Mouse (Mus musculus): Measurements from ENCODE around the gene Leprot.
A peak's percentile ranks its signal among the peaks of the same experiment; 100 is the strongest.

Gene Leprot

GRCm38 (mm10) chr4:101647196-101647905, at the start of gene Leprot:
Gene Leprot (plus strand): TSS chr4:101647718.
- peak; percentile 90 to 91 for DNase-seq

- peak in 1 of 2 experiments; percentile 13 for DNase-seq
Observed at GRCm38 (mm10) chr4:101601758-101602157, 45.8 kb upstream of the Leprot start.

- no peak for DNase-seq
Observed at GRCm38 (mm10) chr4:101603635-101604034, 43.9 kb upstream of the Leprot start.

GRCm38 (mm10) chr4:101616520-101616919, 31.0 kb upstream of the Leprot start:
- no peak for DNase-seq

GRCm38 (mm10) chr4:101617742-101618141, 29.8 kb upstream of the Leprot start:
- DNase-seq, result no peak

- DNase-seq, result no peak
Observed at GRCm38 (mm10) chr4:101620206-101620605, 27.3 kb upstream of the Leprot start.

GRCm38 (mm10) chr4:101621241-101621640, 26.3 kb upstream of the Leprot start:
- no peak for DNase-seq

GRCm38 (mm10) chr4:101625278-101625677, 22.2 kb upstream of the Leprot start:
- DNase-seq, result no peak

GRCm38 (mm10) chr4:101635596-101635995, 11.9 kb upstream of the Leprot start:
- no peak for DNase-seq

GRCm38 (mm10) chr4:101637472-101637871, 10.0 kb upstream of the Leprot start:
- no peak for DNase-seq

GRCm38 (mm10) chr4:101640631-101641030, 6.9 kb upstream of the Leprot start:
- DNase-seq, result no peak

GRCm38 (mm10) chr4:101642708-101643107, 4.8 kb upstream of the Leprot start:
- DNase-seq, result no peak

- DNase-seq, result no peak
Observed at GRCm38 (mm10) chr4:101643216-101643615, 4.3 kb upstream of the Leprot start.

GRCm38 (mm10) chr4:101646857-101647195, 692 bp upstream of the Leprot start:
- no peak for DNase-seq

GRCm38 (mm10) chr4:101647976-101648642, 591 bp downstream of the Leprot start:
- DNase-seq, result no peak

GRCm38 (mm10) chr4:101648745-101649144, 1.2 kb downstream of the Leprot start:
- DNase-seq, result no peak

GRCm38 (mm10) chr4:101650961-101651360, 3.4 kb downstream of the Leprot start:
- DNase-seq, result no peak

GRCm38 (mm10) chr4:101654256-101654655, 6.7 kb downstream of the Leprot start:
- no peak for DNase-seq

GRCm38 (mm10) chr4:101654788-101655414, 7.4 kb downstream of the Leprot start:
- DNase-seq, result no peak

GRCm38 (mm10) chr4:101655415-101655790, 7.9 kb downstream of the Leprot start:
- no peak for DNase-seq

- no peak for DNase-seq
Observed at GRCm38 (mm10) chr4:101656056-101656455, 8.5 kb downstream of the Leprot start.

- no peak for DNase-seq
Observed at GRCm38 (mm10) chr4:101656956-101657570, 9.5 kb downstream of the Leprot start.

GRCm38 (mm10) chr4:101664160-101664750, 16.7 kb downstream of the Leprot start:
- peak; percentile 78 to 79 for DNase-seq

Data from B cell, adult 2 months (primary cell).